Mouse (Mus musculus) forebrain, postnatal 0 days (tissue): Measurements from ENCODE around the gene Grin2d. TPM values are rescaled to one million over a fixed set of nuclear protein-coding genes. Genes with fewer than 3 reads are reported as not detected.
A peak's percentile ranks its signal among the peaks of the same experiment; 100 is the strongest.

Experiments used
- ATAC-seq: fragments of 200-750 bp; cut with Nextera tagmentation; 2 replicates; pipeline ENCODE4 v1.8.0; 2017; ENCODE audit warnings: mild to moderate bottlenecking, moderate library complexity
- DNase-seq: peaks from one replicate; pipeline ENCODE4 v3.0.0-alpha.2; 2015
- H3K27ac ChIP-seq: fragments of 300-500 bp; sonication (generic); 2 replicates; pipeline ENCODE4 v1.5.1; 2014; ENCODE audit warnings: low read depth, mild to moderate bottlenecking, antibody characterized with exemption, low read length, moderate library complexity, mixed read lengths
- H3K27me3 ChIP-seq: fragments of 300-500 bp; sonication (generic); 2 replicates; pipeline ENCODE4 v1.6.1; 2014; ENCODE audit warnings: mild to moderate bottlenecking, low read length, mixed read lengths; ENCODE audit not compliant: insufficient read depth
- H3K36me3 ChIP-seq: fragments of 300-500 bp; sonication (generic); 2 replicates; pipeline ENCODE4 v1.6.1; 2014; ENCODE audit warnings: mild to moderate bottlenecking, moderate library complexity; ENCODE audit not compliant: insufficient read depth
- H3K4me1 ChIP-seq: fragments of 300-500 bp; sonication (generic); 2 replicates; pipeline ENCODE4 v1.6.1; 2014; ENCODE audit warnings: antibody characterized with exemption; ENCODE audit not compliant: insufficient read depth
- H3K4me2 ChIP-seq: fragments of 300-500 bp; sonication (generic); 2 replicates; pipeline ENCODE4 v1.6.1; 2014; ENCODE audit warnings: low read depth, mild to moderate bottlenecking, moderate library complexity
- H3K4me3 ChIP-seq: fragments of 300-500 bp; sonication (generic); 2 replicates; pipeline ENCODE4 v1.5.1; 2014; ENCODE audit warnings: low read depth, low read length, mixed read lengths
- H3K9ac ChIP-seq: fragments of 300-500 bp; sonication (generic); 2 replicates; pipeline ENCODE4 v1.6.1; 2014; ENCODE audit warnings: mild to moderate bottlenecking
- H3K9me3 ChIP-seq: fragments of 300-500 bp; sonication (generic); 2 replicates; pipeline ENCODE4 v1.6.1; 2016; ENCODE audit warnings: low read length
- CTCF ChIP-seq: sonication (generic); IDR thresholded peaks from 2 replicates; pipeline ENCODE4 v1.5.1; 2016; ENCODE audit warnings: antibody characterized with exemption, control low read depth, low read depth
- WGBS: fragments of 180-500 bp; shearing (Covaris S2); extraction: QIAGEN DNeasy Blood & Tissue Kit; methylation state at CpG from one replicate; pipeline ENCODE4 v1.1.7; 2014; 5-methylcytosine and 5-hydroxymethylcytosine counted together
- polyA plus RNA-seq: library from polyadenylated mRNA; unstranded; fragments of >200 nt; fragmentation: Nextera tagmentation; extraction: Ambion mirVana; gene quantifications from 2 replicates; pipeline ENCODE4 v1.2.1, GENCODE M21; 2015
- total RNA-seq: library from RNA; depleted of rRNA; stranded (reverse); fragments of >200 nt; gene quantifications from 2 replicates; pipeline ENCODE4 v1.2.3, GENCODE M21; 2014

Grin2d gene
- total and polyA plus RNA-seq, 2 experiments from 2014 or later, result 3.4 to 12.9 TPM

DNA sequence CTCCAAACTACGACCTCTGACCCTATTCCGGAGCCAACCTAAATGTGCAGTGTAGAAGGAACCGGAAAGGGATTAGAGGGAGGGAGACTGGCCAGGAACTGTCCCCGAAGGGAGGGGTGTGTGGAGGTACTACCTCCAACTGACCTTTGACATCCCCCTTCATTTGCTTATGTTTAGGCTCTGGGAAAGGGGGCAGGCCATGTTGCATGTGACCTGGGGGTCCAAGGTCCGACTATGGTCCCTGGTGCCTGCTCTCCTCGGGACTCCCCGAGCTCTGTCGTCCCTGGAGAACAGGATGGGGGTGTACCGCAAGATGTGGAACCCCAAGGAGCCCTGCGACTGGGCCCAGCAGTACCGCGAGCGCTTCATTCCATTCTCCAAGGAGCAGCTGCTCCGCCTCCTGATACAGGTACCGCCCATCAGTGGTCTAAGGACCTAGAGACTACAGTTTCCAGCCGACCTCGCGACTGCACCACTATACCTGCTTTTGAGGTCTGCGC is 19.1 kb upstream of the Grin2d start:
- Histone ChIP-seq H3K4me2 (peak overlapping the region; percentile 71), H3K9ac (peak overlapping the region; percentile 63), H3K4me1 (no peaks in the 10 kb centered on the region), H3K36me3 (no peaks in the 10 kb centered on the region), H3K9me3 (no peaks in the 10 kb centered on the region), H3K27me3 (no peaks in the 10 kb centered on the region), H3K4me3 (peak overlapping the region; percentile 55), H3K27ac (peak overlapping the region; percentile 74)
- no peak for TF ChIP-seq CTCF
- WGBS, result 2% methylated on average over 19 of the region's 19 CpGs
- DNase-seq (peak; percentile 67), ATAC-seq (peak; percentile 51)

DNA sequence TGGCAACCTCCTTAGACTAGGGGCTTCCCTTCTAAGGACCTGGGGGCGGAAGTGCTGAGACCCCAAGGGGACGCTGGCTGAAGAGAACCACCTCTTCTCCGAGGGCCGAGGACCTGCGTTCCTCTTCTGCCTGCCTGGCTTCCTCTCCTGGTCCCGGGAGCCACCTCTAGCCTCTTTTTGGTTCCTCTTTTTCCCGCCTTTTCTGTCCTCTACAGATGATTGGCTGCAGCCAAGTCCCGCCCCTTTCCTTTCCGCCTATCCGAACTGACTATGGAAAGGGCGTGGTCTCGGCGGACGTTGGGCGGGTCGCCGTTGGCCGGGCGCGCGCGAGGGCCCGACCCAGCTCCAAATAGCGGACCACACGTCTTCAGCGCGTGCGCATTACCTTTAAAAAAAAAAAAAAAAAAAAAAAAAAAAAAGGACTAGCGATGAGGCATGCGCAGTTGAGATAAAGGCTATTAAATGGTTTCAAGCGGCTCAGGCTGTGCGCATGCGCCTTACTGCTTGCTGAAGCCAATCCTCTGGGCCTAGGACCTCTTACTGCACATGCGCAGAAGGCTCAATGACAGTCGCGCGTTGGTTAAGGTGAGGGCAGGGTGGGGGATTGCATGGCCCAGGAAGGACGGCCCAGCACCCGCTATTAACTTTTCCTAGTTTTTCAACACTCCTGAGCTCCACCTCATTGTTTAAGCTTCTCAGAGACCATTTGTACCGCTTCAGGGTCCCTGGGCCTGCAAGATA is 18.5 kb upstream of the Grin2d start, which contains the start of the genes Syngr4 and Tmem143:
Gene Syngr4, minus strand, starts transcription at position 198 of the 741 bp plus-strand sequence.
Gene Tmem143, plus strand, starts transcription at position 425 of the 741 bp plus-strand sequence.
- 1% methylated on average over 40 of the region's 40 CpGs for WGBS
- ATAC-seq (peak; percentile 93), DNase-seq (peak; percentile 99)
- Histone ChIP-seq H3K4me1 (no peaks in the 10 kb centered on the region), H3K4me3 (peak within 1 kb of the TSS; percentile 55), H3K9ac (peak within 1 kb of the TSS; percentile 63), H3K36me3 (no peaks in the 10 kb centered on the region), H3K4me2 (peak within 1 kb of the TSS; percentile 71), H3K9me3 (no peaks in the 10 kb centered on the region), H3K27me3 (no peaks in the 10 kb centered on the region), H3K27ac (peak within 1 kb of the TSS; percentile 74)
- TF ChIP-seq CTCF, result no peak

DNA sequence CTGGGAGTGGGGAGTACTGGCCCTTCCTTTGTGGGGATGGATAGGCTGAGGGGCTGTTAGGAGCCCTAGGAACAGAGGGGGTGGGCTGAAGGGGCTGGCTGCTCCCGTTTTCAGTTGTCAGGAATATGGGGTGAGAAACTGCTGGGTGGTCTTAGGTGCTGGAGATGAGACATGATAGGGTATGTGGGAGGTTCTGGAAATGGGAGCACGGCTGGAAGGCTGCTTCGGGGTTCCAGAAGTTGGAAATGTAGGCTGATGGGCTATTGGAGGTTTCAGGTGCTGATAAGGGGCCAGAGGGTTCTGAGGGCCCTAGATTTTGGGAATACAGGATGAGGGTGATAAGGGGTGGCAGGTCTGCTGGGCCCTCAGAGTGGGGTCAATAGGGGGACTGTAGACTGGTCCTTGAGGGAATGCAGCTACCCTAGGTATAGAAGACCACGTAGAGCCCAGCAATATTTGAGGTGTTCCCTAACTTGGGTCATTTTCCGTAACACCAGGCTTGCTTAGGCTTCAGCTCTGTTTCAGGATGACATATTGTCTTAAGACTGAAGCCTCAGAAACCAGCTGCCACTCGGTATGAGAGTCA is 17.8 kb upstream of the Grin2d start:
- Histone ChIP-seq H3K9ac (no peak overlapping the region), H3K36me3 (no peaks in the 10 kb centered on the region), H3K4me2 (peak overlapping the region; percentile 71), H3K27me3 (no peaks in the 10 kb centered on the region), H3K27ac (no peak overlapping the region), H3K4me3 (peak overlapping the region; percentile 55), H3K4me1 (no peaks in the 10 kb centered on the region), H3K9me3 (no peaks in the 10 kb centered on the region)
- no peak for TF ChIP-seq CTCF
- DNase-seq (no peak), ATAC-seq (no peak)
- WGBS, result 76% methylated on average over 6 of the region's 6 CpGs

DNA sequence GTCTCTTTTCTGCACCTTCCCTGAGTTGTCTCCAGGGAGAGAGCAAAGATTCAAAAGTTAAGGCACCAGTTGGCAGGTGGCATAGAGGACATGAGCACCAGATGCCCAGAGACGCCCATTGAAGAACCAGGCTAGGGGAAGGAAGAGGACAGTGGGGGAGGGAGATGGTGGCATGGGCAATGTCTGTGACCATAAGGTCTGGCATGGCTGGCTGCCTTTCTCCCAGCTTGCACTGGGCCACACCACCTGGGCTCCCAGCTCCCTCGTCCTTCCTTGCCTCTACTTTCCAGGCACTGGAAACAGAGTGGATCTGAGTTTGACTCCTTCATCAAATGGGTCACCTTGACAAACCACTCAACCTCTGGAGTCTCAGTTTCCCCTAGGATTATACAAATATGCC is 14.5 kb upstream of the Grin2d start:
- WGBS, result 83% methylated on average over 2 of the region's 2 CpGs
- H3K4me3 ChIP-seq, result no peak overlapping the region
- H3K9me3 ChIP-seq, result no peaks in the 10 kb centered on the region
- H3K27ac ChIP-seq, result no peak overlapping the region
- H3K9ac ChIP-seq, result no peak overlapping the region
- no peak for DNase-seq
- H3K4me2 ChIP-seq, result no peak overlapping the region
- TF ChIP-seq CTCF, result no peak
- ATAC-seq, result no peak
- no peaks in the 10 kb centered on the region for H3K4me1 ChIP-seq
- no peaks in the 10 kb centered on the region for H3K27me3 ChIP-seq
- no peaks in the 10 kb centered on the region for H3K36me3 ChIP-seq

DNA sequence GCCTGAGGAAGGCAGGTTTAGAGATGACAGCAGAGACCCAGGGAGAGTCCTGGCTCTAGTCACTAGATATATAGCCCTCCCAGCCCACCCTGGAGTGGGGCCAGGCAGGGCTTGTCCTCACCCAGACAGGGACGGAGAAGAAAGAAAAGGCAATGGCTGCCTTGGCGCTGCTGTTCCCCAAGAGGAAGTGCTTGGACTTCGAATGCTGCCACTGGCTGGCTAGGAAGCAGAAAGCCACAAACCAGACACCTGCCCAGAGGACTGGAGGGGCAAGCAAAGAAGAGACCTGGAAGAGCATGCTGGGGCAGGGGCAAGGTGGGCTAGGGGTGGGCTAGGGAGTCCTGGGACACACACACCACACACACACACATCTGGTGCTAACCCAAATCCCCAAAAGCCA is 9.1 kb upstream of the Grin2d start:
- Histone ChIP-seq H3K4me1 (no peaks in the 10 kb centered on the region), H3K27ac (no peak overlapping the region), H3K27me3 (no peaks in the 10 kb centered on the region), H3K9me3 (no peaks in the 10 kb centered on the region), H3K4me2 (no peak overlapping the region), H3K4me3 (no peak overlapping the region), H3K9ac (no peak overlapping the region), H3K36me3 (peaks cover 30% of the 10 kb centered on the region)
- WGBS, result 45% methylated on average over 3 of the region's 3 CpGs
- no peak for DNase-seq
- ATAC-seq, result no peak
- no peak for TF ChIP-seq CTCF

DNA sequence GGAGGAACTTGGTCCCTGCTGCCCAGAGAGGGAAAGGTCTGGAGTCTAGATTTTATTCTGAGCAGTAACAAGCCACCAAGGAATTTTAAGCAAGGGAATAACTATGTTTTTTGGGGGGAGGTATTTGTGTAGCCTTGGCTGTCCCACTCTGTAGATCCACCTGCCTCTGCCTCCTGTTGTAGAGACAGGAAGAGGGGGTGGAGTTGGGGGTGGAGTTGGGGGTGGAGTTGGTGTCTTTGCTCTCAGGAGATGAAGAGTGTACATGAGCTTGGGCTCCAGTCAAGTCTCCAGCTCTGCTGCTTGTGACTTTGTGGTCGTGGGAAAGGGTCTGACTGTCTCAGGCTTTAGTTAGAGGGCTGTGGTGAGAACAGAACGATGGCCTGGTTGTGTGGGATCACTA is 2.8 kb upstream of the Grin2d start:
- WGBS, result 95% methylated on average over 2 of the region's 2 CpGs
- TF ChIP-seq CTCF, result no peak
- H3K4me3 ChIP-seq, result no peak overlapping the region
- no peaks in the 10 kb centered on the region for H3K4me1 ChIP-seq
- H3K27ac ChIP-seq, result no peak overlapping the region
- no peak overlapping the region for H3K9ac ChIP-seq
- no peaks in the 10 kb centered on the region for H3K27me3 ChIP-seq
- H3K9me3 ChIP-seq, result no peaks in the 10 kb centered on the region
- H3K4me2 ChIP-seq, result no peak overlapping the region
- ATAC-seq, result no peak
- peaks cover 83% of the 10 kb centered on the region for H3K36me3 ChIP-seq
- no peak for DNase-seq

DNA sequence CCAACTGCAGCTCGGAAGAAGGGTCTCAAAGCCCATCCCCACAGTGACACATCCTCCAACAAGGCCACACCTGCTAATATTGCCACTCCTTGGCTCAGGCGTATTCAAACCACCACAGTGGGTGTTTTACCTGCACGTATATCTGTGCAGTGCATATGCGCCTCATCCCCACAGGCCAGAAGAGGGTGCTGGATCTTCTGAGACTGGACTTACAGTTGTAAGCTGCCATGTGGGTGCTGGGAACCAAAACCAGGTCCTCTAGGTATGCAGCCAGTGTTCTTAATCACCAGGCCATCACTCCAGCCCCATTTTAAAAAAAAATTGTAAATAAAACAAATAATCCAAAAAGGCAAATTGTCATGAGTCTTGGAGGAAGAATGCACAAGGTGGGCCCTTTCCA is 2.4 kb upstream of the Grin2d start:
- 100% methylated on average over 4 of the region's 4 CpGs for WGBS
- Histone ChIP-seq H3K27ac (no peak overlapping the region), H3K4me3 (no peak overlapping the region), H3K36me3 (peaks cover 88% of the 10 kb centered on the region), H3K9me3 (no peaks in the 10 kb centered on the region), H3K27me3 (no peaks in the 10 kb centered on the region), H3K9ac (no peak overlapping the region), H3K4me2 (no peak overlapping the region), H3K4me1 (no peaks in the 10 kb centered on the region)
- DNase-seq (no peak), ATAC-seq (no peak)
- TF ChIP-seq CTCF, result no peak
